Mouse (Mus musculus): Measurements from ENCODE around the gene Gsto1. TPM values are rescaled to one million over a fixed set of nuclear protein-coding genes. Genes with fewer than 3 reads are reported as not detected.

The Gsto1 gene
- total RNA-seq, 2 experiments from 2014 or later: 26.1 to 62.5 TPM

- peak; percentile 43 for ATAC-seq (replicated peaks; ENCODE audit: low FRiP score, poor library complexity, severe bottlenecking)
Measured at GRCm38 (mm10) chr19:47853951-47854795, 597 bp upstream of the Gsto1 start.

DNA sequence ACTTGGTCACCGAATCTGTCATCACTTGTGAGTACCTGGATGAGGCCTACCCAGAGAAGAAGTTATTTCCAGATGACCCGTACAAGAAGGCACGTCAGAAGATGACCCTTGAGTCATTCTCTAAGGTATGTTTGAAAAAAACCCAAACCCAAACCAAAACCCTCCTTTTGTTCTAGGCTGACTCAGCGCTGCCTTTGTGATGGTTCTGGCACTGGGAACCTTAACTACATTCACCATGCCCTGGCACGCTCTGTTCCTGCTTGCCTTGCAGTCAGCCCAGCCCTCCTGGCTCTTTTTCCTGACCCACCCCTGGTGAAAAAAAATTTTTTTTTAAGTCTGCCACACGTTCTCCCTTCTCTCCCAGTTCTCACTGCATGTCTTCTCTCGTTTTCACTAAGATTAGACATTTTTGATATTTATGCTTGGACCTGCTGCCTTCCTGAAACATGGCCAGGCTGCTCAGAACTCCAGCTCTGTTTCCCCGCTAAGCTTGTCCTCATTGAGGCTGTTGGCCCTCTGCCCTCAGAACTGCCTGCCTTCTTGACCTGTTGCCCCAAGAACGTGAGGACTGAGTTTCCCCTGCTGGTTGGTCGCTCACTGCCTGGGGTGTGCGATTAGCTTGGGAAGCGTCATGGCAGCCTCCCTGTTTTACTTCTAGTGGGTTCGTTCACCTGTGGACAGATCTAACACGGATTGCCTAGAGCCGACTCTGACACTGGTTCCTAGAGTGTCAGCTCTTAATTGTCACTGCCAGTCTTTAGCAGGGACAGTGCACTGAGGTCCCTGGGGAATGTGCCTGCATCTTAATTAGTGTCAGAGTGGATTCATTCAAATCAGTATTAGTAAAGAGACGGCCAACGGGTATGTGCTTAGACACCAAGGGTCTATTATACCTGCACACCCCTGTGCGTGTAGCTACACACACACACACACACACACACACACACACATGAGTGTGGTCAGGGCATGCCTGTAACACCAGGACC lies 3.5 kb downstream of the Gsto1 start:
- no peak for ATAC-seq (replicated peaks; ENCODE audit: low FRiP score, poor library complexity, severe bottlenecking)

- ATAC-seq (replicated peaks; ENCODE audit: low FRiP score, poor library complexity, severe bottlenecking): no peak
Measured at GRCm38 (mm10) chr19:47859180-47859579, 4.4 kb downstream of the Gsto1 start.

GRCm38 (mm10) chr19:47862581-47862980 lies 7.8 kb downstream of the Gsto1 start:
- ATAC-seq (replicated peaks; ENCODE audit: low FRiP score, poor library complexity, severe bottlenecking): no peak

DNA sequence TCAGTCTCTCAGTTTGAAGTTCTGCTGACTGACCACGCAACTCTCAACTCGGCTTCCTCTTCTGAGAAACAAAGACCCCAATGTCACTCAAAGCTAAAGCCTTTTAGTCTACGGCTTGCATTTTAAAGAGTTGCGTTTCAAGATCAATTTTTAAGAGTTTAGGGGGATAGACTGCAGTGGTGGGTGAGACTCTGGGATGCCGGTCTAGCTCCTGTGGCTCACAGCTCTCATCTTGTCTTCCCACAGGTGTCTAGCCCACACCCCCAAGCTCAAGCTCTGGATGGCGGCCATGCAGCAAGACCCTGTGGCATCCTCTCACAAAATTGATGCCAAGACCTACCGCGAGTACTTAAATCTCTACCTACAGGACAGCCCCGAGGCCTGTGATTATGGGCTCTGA lies 9.3 kb downstream of the Gsto1 start:
- ATAC-seq (replicated peaks; ENCODE audit: low FRiP score, poor library complexity, severe bottlenecking): no peak

- no peak for ATAC-seq (replicated peaks; ENCODE audit: low FRiP score, poor library complexity, severe bottlenecking)
Measured at GRCm38 (mm10) chr19:47864721-47865120, 10.0 kb downstream of the Gsto1 start.

GRCm38 (mm10) chr19:47865353-47865947 lies 10.7 kb downstream of the Gsto1 start, which contains the start of gene Gsto2:
Gsto2 (plus strand) TSS chr19:47865534.
- peak; percentile 100 for ATAC-seq (replicated peaks; ENCODE audit: low FRiP score, poor library complexity, severe bottlenecking)

GRCm38 (mm10) chr19:47867628-47868175 lies 12.9 kb downstream of the Gsto1 start:
- no peak for ATAC-seq (replicated peaks; ENCODE audit: low FRiP score, poor library complexity, severe bottlenecking)

- no peak for ATAC-seq (replicated peaks; ENCODE audit: low FRiP score, poor library complexity, severe bottlenecking)
Measured at GRCm38 (mm10) chr19:47868951-47869350, 14.2 kb downstream of the Gsto1 start.

GRCm38 (mm10) chr19:47869516-47869915 lies 14.7 kb downstream of the Gsto1 start:
- no peak for ATAC-seq (replicated peaks; ENCODE audit: low FRiP score, poor library complexity, severe bottlenecking)

DNA sequence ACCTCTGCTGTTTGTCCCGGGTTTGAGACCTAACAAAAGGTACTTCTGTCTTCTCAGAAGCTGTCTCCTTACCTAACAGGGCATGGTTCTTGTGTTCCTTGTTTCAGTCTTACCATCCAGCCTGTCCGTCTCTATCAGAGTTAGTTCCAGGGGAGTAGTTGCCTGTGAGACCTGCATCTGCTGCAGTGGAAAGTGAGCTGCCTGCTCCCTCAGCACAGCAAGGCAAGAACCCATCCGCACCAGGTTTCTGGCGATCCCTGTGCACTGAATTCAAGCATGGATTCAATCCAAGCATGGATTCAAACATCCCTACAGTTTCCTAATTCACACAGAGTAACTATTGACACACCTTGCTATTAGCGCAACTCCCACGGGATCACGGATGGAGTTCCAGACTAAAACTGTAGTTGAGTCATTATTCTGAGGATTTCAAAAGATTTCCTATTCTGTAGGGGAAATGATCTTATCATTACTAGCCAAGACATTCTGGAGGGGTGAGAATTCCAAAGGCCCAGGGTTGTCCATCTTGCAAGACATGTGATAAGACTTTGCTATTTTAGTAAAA lies 15.4 kb downstream of the Gsto1 start:
- no peak for ATAC-seq (replicated peaks; ENCODE audit: low FRiP score, poor library complexity, severe bottlenecking)

DNA sequence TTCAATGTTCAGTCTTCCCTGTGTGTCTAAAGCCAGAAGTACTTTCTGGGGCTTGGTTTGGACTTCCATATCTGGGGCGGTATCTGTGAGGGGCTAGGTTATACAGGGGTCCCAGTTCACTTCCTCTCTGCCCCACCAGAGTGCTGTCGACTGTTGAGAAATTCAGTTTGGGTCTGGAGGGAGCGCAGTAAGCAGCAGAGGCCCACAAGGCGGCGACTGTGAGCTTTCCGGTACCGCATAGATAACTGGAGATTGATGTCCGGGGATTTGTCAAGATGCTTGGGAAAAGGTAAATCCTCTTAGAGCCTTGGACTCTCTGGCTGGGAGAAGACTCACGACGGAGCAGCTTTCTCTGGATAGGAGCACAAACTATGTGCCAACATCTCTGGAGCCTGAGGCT lies 16.7 kb downstream of the Gsto1 start:
- no peak for ATAC-seq (replicated peaks; ENCODE audit: low FRiP score, poor library complexity, severe bottlenecking)

DNA sequence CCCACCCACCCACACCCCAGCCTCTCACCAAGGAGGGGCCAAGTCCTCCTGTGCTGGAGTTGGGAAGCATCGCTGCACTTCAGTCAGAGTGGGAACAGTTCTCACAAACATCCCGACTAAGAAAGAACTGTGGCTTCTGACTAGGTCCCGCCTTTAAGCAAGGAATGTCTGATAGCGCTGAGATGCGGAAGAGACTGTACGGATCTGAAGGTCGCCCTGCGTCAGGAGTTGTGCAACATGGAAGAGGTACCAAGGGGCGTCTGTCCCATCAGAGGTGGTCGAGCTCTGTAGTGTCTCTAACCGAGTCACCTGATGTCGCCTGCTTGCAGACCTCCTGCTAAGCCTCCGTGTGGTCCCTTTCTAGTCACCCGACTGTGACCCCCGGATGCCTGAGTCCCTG lies 21.5 kb downstream of the Gsto1 start:
- ATAC-seq (replicated peaks; ENCODE audit: low FRiP score, poor library complexity, severe bottlenecking): no peak

DNA sequence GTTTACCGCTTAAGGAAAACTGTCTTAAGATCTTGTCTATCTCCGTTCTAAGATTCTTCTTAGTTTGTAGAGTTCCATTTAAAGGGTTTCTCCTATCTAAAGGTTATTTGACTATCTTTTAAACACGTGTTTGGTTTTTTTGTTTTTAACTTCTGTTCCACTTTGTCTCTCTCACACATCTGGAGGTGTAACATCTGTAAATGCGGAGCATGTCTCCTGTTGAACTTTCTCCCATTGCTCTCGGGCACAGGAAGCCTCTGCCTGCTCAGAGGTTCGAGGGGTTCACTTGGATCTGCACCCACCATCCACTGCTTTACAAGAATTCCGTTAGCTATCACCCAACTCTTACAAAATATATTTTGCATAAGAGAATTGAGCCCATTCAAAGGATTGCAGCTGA lies 26.8 kb downstream of the Gsto1 start:
- ATAC-seq (replicated peaks; ENCODE audit: low FRiP score, poor library complexity, severe bottlenecking): no peak

DNA sequence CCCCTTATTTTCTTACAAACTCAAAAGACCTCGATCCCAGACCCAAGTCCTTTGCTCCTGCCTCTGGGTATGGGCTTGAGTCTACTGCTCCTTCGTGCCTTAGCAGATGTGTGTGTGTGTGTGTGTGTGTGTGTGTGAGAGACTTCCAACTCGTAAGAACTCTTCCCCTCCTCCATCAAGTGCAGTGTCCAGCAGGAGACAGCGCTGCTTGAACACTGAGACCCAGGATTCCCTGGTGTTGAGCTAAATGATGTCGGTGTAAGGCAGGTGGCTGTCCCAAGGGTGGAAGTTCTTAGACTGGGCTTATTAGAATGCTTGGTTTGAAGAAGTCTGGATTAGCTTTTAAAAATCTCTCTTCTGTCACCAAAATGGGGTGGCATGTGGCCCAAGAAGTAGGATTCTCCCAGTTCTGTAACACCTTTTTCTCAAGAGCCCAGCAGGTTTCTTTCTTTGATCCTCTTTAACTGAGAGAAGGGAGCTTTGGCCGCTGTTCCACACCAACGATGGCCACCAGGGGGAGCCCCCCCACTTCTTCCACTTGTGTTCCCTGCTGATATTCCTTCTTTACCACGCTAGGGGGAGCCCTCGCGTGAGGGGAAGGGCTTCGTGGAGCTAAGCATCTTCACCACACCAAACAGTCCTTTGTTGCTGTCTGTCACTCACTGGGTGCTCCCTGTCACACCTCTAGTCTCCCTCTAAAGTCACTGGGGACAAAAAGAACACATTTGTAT lies 27.5 kb downstream of the Gsto1 start:
- ATAC-seq (replicated peaks; ENCODE audit: low FRiP score, poor library complexity, severe bottlenecking): peak; percentile 87

DNA sequence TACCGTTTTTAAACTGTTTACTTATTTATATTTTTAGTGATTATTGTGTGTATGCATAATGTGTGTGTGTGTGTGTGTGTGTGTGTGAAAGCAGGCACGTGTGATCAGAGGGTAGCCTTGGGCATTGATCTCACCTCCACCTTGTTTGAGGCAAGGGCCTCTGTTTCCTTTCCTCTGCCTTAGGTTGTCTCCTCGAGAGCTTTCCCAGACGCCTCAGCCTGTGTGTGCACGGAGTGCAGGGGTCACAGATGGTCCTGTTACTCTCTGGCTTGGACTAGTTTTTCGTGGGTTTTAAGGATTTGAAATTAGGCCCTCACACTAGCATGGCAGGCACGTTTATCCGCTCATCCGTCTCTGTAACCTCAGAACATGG lies 28.1 kb downstream of the Gsto1 start:
- ATAC-seq (replicated peaks; ENCODE audit: low FRiP score, poor library complexity, severe bottlenecking): no peak

- ATAC-seq (replicated peaks; ENCODE audit: low FRiP score, poor library complexity, severe bottlenecking): no peak
Measured at GRCm38 (mm10) chr19:47884296-47885085, 29.7 kb downstream of the Gsto1 start.

GRCm38 (mm10) chr19:47885191-47885743 lies 30.5 kb downstream of the Gsto1 start:
- no peak for ATAC-seq (replicated peaks; ENCODE audit: low FRiP score, poor library complexity, severe bottlenecking)

Data from erythroid progenitor cell, adult 5-6 weeks (primary cell).